Mouse (Mus musculus) bone marrow macrophage, adult 2 months (primary cell): ENCODE measurements around the gene Strn4. TPM values are rescaled to one million over a fixed set of nuclear protein-coding genes. Genes with fewer than 3 reads are reported as not detected.

ENCODE experiments used
- H3K27ac ChIP-seq: 2 replicates; pipeline ENCODE4 v1.5.1; 2012; ENCODE audit warnings: low read depth, low read length; ENCODE audit not compliant: insufficient read depth
- H3K4me1 ChIP-seq: 2 replicates; pipeline ENCODE4 v1.6.1; 2012; ENCODE audit warnings: low read length; ENCODE audit not compliant: control insufficient read depth, insufficient read depth
- H3K4me3 ChIP-seq: 2 replicates; pipeline ENCODE4 v1.5.1; 2012; ENCODE audit warnings: mild to moderate bottlenecking, low read length, moderate library complexity; ENCODE audit not compliant: insufficient read depth
- CTCF ChIP-seq: IDR thresholded peaks from 2 replicates; pipeline ENCODE4 v1.5.1; 2012; ENCODE audit warnings: low read depth, mild to moderate bottlenecking, low read length, moderate library complexity
- POLR2A ChIP-seq: IDR thresholded peaks from 2 replicates; pipeline ENCODE4 v1.6.1; 2012; ENCODE audit warnings: mild to moderate bottlenecking, low read depth, low read length, borderline replicate concordance
- polyA plus RNA-seq: library from polyadenylated mRNA; stranded (reverse); fragments of >200 nt; gene quantifications from 2 replicates; pipeline ENCODE4 v1.2.4, GENCODE M21; 2012; ENCODE audit not compliant: missing spikeins, insufficient read depth, insufficient read length

The Strn4 gene
- polyA plus RNA-seq, 1 experiment, result 56.6 TPM

- H3K4me1 ChIP-seq, result peaks cover under 1% of the 10 kb centered on the region; the same call in 1 of the 2 replicates
Measured at GRCm38 (mm10) chr7:16810399-16810919, 5.2 kb upstream of the Strn4 start.

GRCm38 (mm10) chr7:16810920-16811648 lies 4.6 kb upstream of the Strn4 start:
- no peak overlapping the region for H3K4me3 ChIP-seq
- peaks cover 4% of the 10 kb centered on the region; the same call in 1 of the 2 replicates for H3K4me1 ChIP-seq
- H3K27ac ChIP-seq, result no peak overlapping the region
- TF ChIP-seq POLR2A (no peak), CTCF (no peak)

More at GRCm38 (mm10) chr7:16810399-16810919, 5.2 kb upstream of the Strn4 start:
- Histone ChIP-seq H3K27ac (no peak overlapping the region), H3K4me3 (no peak overlapping the region)
- no peak for TF ChIP-seq CTCF
- TF ChIP-seq POLR2A, result no peak

- no peak for TF ChIP-seq CTCF
- Histone ChIP-seq H3K27ac (no peak overlapping the region), H3K4me1 (peaks cover 4% of the 10 kb centered on the region; the same call in 1 of the 2 replicates), H3K4me3 (no peak overlapping the region)
Measured at GRCm38 (mm10) chr7:16811649-16812070, 4.0 kb upstream of the Strn4 start.

GRCm38 (mm10) chr7:16812505-16812904 lies 3.2 kb upstream of the Strn4 start:
- TF ChIP-seq CTCF (no peak), POLR2A (no peak)
- no peak overlapping the region for H3K27ac ChIP-seq
- no peak overlapping the region for H3K4me3 ChIP-seq
- H3K4me1 ChIP-seq, result peaks cover 6% of the 10 kb centered on the region

GRCm38 (mm10) chr7:16816078-16816474 lies 387 bp downstream of the Strn4 start:
- H3K27ac ChIP-seq, result peak overlapping the region; percentile 46
- H3K4me1 ChIP-seq, result peaks cover 35% of the 10 kb centered on the region
- no peak for TF ChIP-seq POLR2A
- no peak for TF ChIP-seq CTCF
- peak overlapping the region; percentile 96 for H3K4me3 ChIP-seq

GRCm38 (mm10) chr7:16816475-16817122 lies 910 bp downstream of the Strn4 start, which contains the start of gene Fkrp:
Gene Fkrp, minus strand, starts transcription at chr7:16816732.
- Histone ChIP-seq H3K27ac (peak within 1 kb of the TSS; percentile 46), H3K4me1 (peaks cover 40% of the 10 kb centered on the region), H3K4me3 (peak within 1 kb of the TSS; percentile 96)
- TF ChIP-seq POLR2A (no peak), CTCF (no peak)

GRCm38 (mm10) chr7:16817693-16818092 lies 2.0 kb downstream of the Strn4 start:
- TF ChIP-seq CTCF (no peak), POLR2A (no peak)
- peaks cover 50% of the 10 kb centered on the region for H3K4me1 ChIP-seq
- no peak overlapping the region for H3K27ac ChIP-seq
- H3K4me3 ChIP-seq, result peak overlapping the region; percentile 96

- Histone ChIP-seq H3K4me1 (peaks cover 57% of the 10 kb centered on the region), H3K27ac (peak overlapping the region; percentile 44), H3K4me3 (no peak overlapping the region)
- TF ChIP-seq CTCF (no peak), POLR2A (no peak)
Measured at GRCm38 (mm10) chr7:16819794-16820193, 4.1 kb downstream of the Strn4 start.

- Histone ChIP-seq H3K27ac (peak overlapping the region; percentile 44), H3K4me1 (peaks cover 57% of the 10 kb centered on the region), H3K4me3 (no peak overlapping the region)
- no peak for TF ChIP-seq CTCF
- TF ChIP-seq POLR2A, result no peak
Measured at GRCm38 (mm10) chr7:16820271-16820763, 4.6 kb downstream of the Strn4 start.

GRCm38 (mm10) chr7:16821091-16821490 lies 5.4 kb downstream of the Strn4 start:
- peak overlapping the region; percentile 38 for H3K27ac ChIP-seq
- H3K4me1 ChIP-seq, result peaks cover 56% of the 10 kb centered on the region
- TF ChIP-seq CTCF (no peak), POLR2A (no peak)
- 0 out of 2 replicates have a peak overlapping the region, but pooled peaks have one; percentile 3 for H3K4me3 ChIP-seq
